In genomic region chr4:137578181-137578845, GRCm38 (mm10) we compare ENCODE assay signal across 8 mouse cellular contexts. TPM values are rescaled to one million over a fixed set of nuclear protein-coding genes. Genes with fewer than 3 reads are reported as not detected.
DNase-seq lines count a peak whose midpoint lies in the region; ATAC-seq and TF ChIP-seq lines count a peak whose summit lies in the region.

No protein-coding gene starts in this region.

- TF ChIP-seq POLR2A in ES-Bruce4 (IDR thresholded peaks at IDR 0.05; ENCODE audit: insufficient read depth, low read length), result no peak
- no peak for TF ChIP-seq POLR2A in olfactory bulb, adult 2 months (IDR thresholded peaks at IDR 0.05; ENCODE audit: insufficient read depth, low read depth, low read length)

- peak; percentile 64 for TF ChIP-seq CTCF in ES-Bruce4 (IDR thresholded peaks at IDR 0.05; ENCODE audit: low read depth, low read length)
- TF ChIP-seq CTCF in olfactory bulb, adult 2 months (IDR thresholded peaks at IDR 0.05; ENCODE audit: insufficient read depth, low read depth, low read length), result peak; percentile 75

- no peak for TF ChIP-seq EP300 in ES-Bruce4 (IDR thresholded peaks at IDR 0.05; ENCODE audit: insufficient read depth, low read depth, low read length)

- peak overlapping the region; percentile 66 for H3K4me2 ChIP-seq in forebrain, embryonic 12.5 days
- H3K4me2 ChIP-seq in lung, embryonic 16.5 days (ENCODE audit: low read depth, low read length), result peak overlapping the region; percentile 55

- no peak overlapping the region for H3K27ac ChIP-seq in ES-Bruce4 (ENCODE audit: insufficient read depth, low read length)
- no peak overlapping the region for H3K27ac ChIP-seq in forebrain, embryonic 12.5 days
- no peak overlapping the region for H3K27ac ChIP-seq in lung, embryonic 16.5 days (ENCODE audit: low read length)
- H3K27ac ChIP-seq in olfactory bulb, adult 2 months (ENCODE audit: insufficient read depth, low read depth, low read length), result no peak overlapping the region

- 0 out of 2 replicates have a peak, but pooled peaks cover under 1% of the 10 kb centered on the region for H3K36me3 ChIP-seq in ES-Bruce4 (ENCODE audit: control insufficient read depth, insufficient read depth, low read length, poor library complexity, severe bottlenecking)
- H3K36me3 ChIP-seq in forebrain, embryonic 12.5 days (replicated peaks), result no peaks in the 10 kb centered on the region
- no peaks in the 10 kb centered on the region for H3K36me3 ChIP-seq in lung, embryonic 16.5 days (ENCODE audit: control insufficient read depth, insufficient read depth, low read length)

- H3K27me3 ChIP-seq in ES-Bruce4 (ENCODE audit: control insufficient read depth, insufficient read depth, low read length, poor library complexity, severe bottlenecking), result no peaks in the 10 kb centered on the region
- H3K27me3 ChIP-seq in forebrain, embryonic 12.5 days, result peaks cover 30% of the 10 kb centered on the region
- H3K27me3 ChIP-seq in lung, embryonic 16.5 days (ENCODE audit: control insufficient read depth, insufficient read depth, low read depth, low read length), result peaks cover 3% of the 10 kb centered on the region; the same call in 1 of the 2 replicates

- intact Hi-C loops in heart, postnatal 10 days (cut with DNase I), result loop anchor here (5.0 kb wide), 2 partner anchors 121 to 136 kb away; no protein-coding TSS in a partner anchor

- no peaks in the 10 kb centered on the region for H3K4me1 ChIP-seq in ES-Bruce4 (ENCODE audit: control insufficient read depth, insufficient read depth, low read length)
- peaks cover 12% of the 10 kb centered on the region for H3K4me1 ChIP-seq in forebrain, embryonic 12.5 days
- H3K4me1 ChIP-seq in lung, embryonic 16.5 days (replicated peaks; ENCODE audit: control insufficient read depth, insufficient read depth, low read length), result no peaks in the 10 kb centered on the region; the same call in 1 of the 2 replicates
- peaks cover 11% of the 10 kb centered on the region for H3K4me1 ChIP-seq in olfactory bulb, adult 2 months (ENCODE audit: control insufficient read depth, insufficient read depth, low read length)

- peak overlapping the region; percentile 71 for H3K4me3 ChIP-seq in ES-Bruce4 (ENCODE audit: low read depth, low read length)
- H3K4me3 ChIP-seq in forebrain, embryonic 12.5 days (replicated peaks), result peak overlapping the region; percentile 39
- peak overlapping the region; percentile 26 for H3K4me3 ChIP-seq in lung, embryonic 16.5 days (ENCODE audit: low read length)
- peak overlapping the region; percentile 25 for H3K4me3 ChIP-seq in olfactory bulb, adult 2 months (ENCODE audit: insufficient read depth, low read depth, low read length)

- WGBS in forebrain, embryonic 12.5 days, result 2% methylated on average over 39 of the region's 39 CpGs
- 4% methylated on average over 39 of the region's 39 CpGs for WGBS in lung, embryonic 16.5 days
- 7% methylated on average over 39 of the region's 39 CpGs for WGBS in olfactory bulb, adult 2 months

- peak overlapping the region; percentile 14; the same call in 1 of the 2 replicates for H3K9ac ChIP-seq in ES-Bruce4 (ENCODE audit: low read depth, poor library complexity, severe bottlenecking)
- peak overlapping the region; percentile 42; the same call in 1 of the 2 replicates for H3K9ac ChIP-seq in forebrain, embryonic 12.5 days
- H3K9ac ChIP-seq in lung, embryonic 16.5 days (ENCODE audit: low read length), result peak overlapping the region; percentile 32; the same call in 1 of the 2 replicates

- peak; percentile 80 for DNase-seq in cerebellum, adult 11-12 months
- DNase-seq in heart, postnatal 10 days, result peak; percentile 63 to 77
- peak; percentile 51 to 71 for DNase-seq in kidney, postnatal 25 days
- DNase-seq in thymus, postnatal 36 days, result peak; percentile 21 to 33

- no peak for ATAC-seq in forebrain, embryonic 12.5 days (ENCODE audit: low FRiP score)
- ATAC-seq in lung, embryonic 16.5 days (ENCODE audit: low read depth), result peak; percentile 46; the same call in 1 of the 2 replicates

- H3K9me3 ChIP-seq in ES-Bruce4 (replicated peaks; ENCODE audit: control insufficient read depth, insufficient read depth, low read length, poor library complexity, severe bottlenecking), result no peaks in the 10 kb centered on the region
- no peaks in the 10 kb centered on the region for H3K9me3 ChIP-seq in forebrain, embryonic 12.5 days
- no peaks in the 10 kb centered on the region for H3K9me3 ChIP-seq in lung, embryonic 16.5 days (ENCODE audit: control insufficient read depth, low read length)

RNA-seq across cellular contexts. Expression of gene Ldlrad2, which starts 3.9 kb away (rescaled TPM):
- polyA plus RNA-seq in ES-Bruce4 (2011; ENCODE audit: insufficient read depth, insufficient read length, low read depth, missing spikeins), result not detected in 2 replicates
- polyA plus RNA-seq in forebrain, embryonic 12.5 days (2016; fragmentation: Nextera tagmentation; extraction: Ambion mirVana), result not detected in 2 replicates
- total RNA-seq in heart, postnatal 10 days (2021), result not detected
- 1.2 TPM in 1 of 2 replicates, not detected in the other for polyA plus RNA-seq in lung, embryonic 16.5 days (2015; fragmentation: Nextera tagmentation; extraction: Ambion mirVana)
- polyA plus RNA-seq in olfactory bulb, adult 2 months (2012; ENCODE audit: insufficient read depth, insufficient read length, low replicate concordance, missing spikeins), result not detected in 2 replicates

RNA-seq across cellular contexts. Expression of gene Usp48, which starts 15.2 kb away (rescaled TPM):
- 401 and 412 TPM in 2 replicates for polyA plus RNA-seq in ES-Bruce4 (2011; ENCODE audit: insufficient read depth, insufficient read length, low read depth, missing spikeins)
- polyA plus RNA-seq in forebrain, embryonic 12.5 days (2016; fragmentation: Nextera tagmentation; extraction: Ambion mirVana), result 85.1 and 87.1 TPM in 2 replicates
- 10 to 100 TPM; 37.9 to 45.7 TPM for total RNA-seq in heart, postnatal 10 days (2021)
- polyA plus RNA-seq in lung, embryonic 16.5 days (2015; fragmentation: Nextera tagmentation; extraction: Ambion mirVana), result 54.3 and 57.8 TPM in 2 replicates
- 198 TPM in 1 of 2 replicates, not detected in the other for polyA plus RNA-seq in olfactory bulb, adult 2 months (2012; ENCODE audit: insufficient read depth, insufficient read length, low replicate concordance, missing spikeins)

Comparison
In these comparisons a context has a peak if more than half of its experiments do, and no peak if none do; other contexts are left out.
1. DNase-seq: peak in every context shown above with its lines; median percentile 80 in cerebellum, adult 11-12 months; 70 in heart, postnatal 10 days; 61 in kidney, postnatal 25 days; 27 in thymus, postnatal 36 days.